Mouse (Mus musculus): ENCODE measurements around the gene Tfpi. TPM values are rescaled to one million over a fixed set of nuclear protein-coding genes. Genes with fewer than 3 reads are reported as not detected.
"Not testable (repeated sequence)": the region's sequence is repeated elsewhere in the genome, so short reads cannot be mapped to it uniquely, and the experiment has no call there.

Gene Tfpi
- polyA plus RNA-seq, 1 experiment: 5.1 TPM

GRCm38 (mm10) chr2:84402713-84403112, 73.9 kb downstream of the Tfpi start:
- no peak overlapping the region for H3K27ac ChIP-seq (ENCODE audit: insufficient read depth, low read length)
- no peaks in the 10 kb centered on the region for H3K4me1 ChIP-seq (ENCODE audit: control insufficient read depth, insufficient read depth, insufficient read length)
- WGBS: 93% methylated on average over 3 of the region's 3 CpGs
- DNase-seq (ENCODE audit: low read depth in 1 of 2, low spot score in 2 of 2): no peak
- H3K27me3 ChIP-seq (ENCODE audit: control insufficient read depth, insufficient read depth, low read length): no peaks in the 10 kb centered on the region
- H3K36me3 ChIP-seq (ENCODE audit: control insufficient read depth, insufficient read depth, low read length): no peaks in the 10 kb centered on the region
- no peak overlapping the region for H3K4me3 ChIP-seq (ENCODE audit: extremely low read depth, insufficient read depth, insufficient read length)
- TF ChIP-seq POLR2A (IDR thresholded peaks at IDR 0.05; ENCODE audit: low read depth, low read length): no peak
- no peak for TF ChIP-seq CTCF (IDR thresholded peaks at IDR 0.05; ENCODE audit: extremely low read depth, insufficient read depth, insufficient read length, insufficient replicate concordance)

GRCm38 (mm10) chr2:84396557-84396956, 80.0 kb downstream of the Tfpi start:
- no peaks in the 10 kb centered on the region for H3K36me3 ChIP-seq (ENCODE audit: control insufficient read depth, insufficient read depth, low read length)
- 88% methylated on average over 4 of the region's 4 CpGs for WGBS

GRCm38 (mm10) chr2:84393236-84393635, 83.3 kb downstream of the Tfpi start:
- DNase-seq (ENCODE audit: low read depth in 1 of 2, low spot score in 2 of 2): no peak
- Histone ChIP-seq H3K4me3 (ENCODE audit: extremely low read depth, insufficient read depth, insufficient read length) (no peak overlapping the region), H3K27ac (ENCODE audit: insufficient read depth, low read length) (no peak overlapping the region), H3K36me3 (ENCODE audit: control insufficient read depth, insufficient read depth, low read length) (no peaks in the 10 kb centered on the region), H3K4me1 (ENCODE audit: control insufficient read depth, insufficient read depth, insufficient read length) (no peaks in the 10 kb centered on the region; the same call in 1 of the 2 replicates), H3K27me3 (ENCODE audit: control insufficient read depth, insufficient read depth, low read length) (no peaks in the 10 kb centered on the region)
- WGBS: 65% methylated on average over 4 of the region's 4 CpGs
- no peak for TF ChIP-seq POLR2A (IDR thresholded peaks at IDR 0.05; ENCODE audit: low read depth, low read length)
- TF ChIP-seq CTCF (IDR thresholded peaks at IDR 0.05; ENCODE audit: extremely low read depth, insufficient read depth, insufficient read length, insufficient replicate concordance): no peak

More at GRCm38 (mm10) chr2:84396557-84396956, 80.0 kb downstream of the Tfpi start:
- H3K27me3 ChIP-seq (ENCODE audit: control insufficient read depth, insufficient read depth, low read length): no peaks in the 10 kb centered on the region
- H3K27ac ChIP-seq (ENCODE audit: insufficient read depth, low read length): no peak overlapping the region
- H3K4me1 ChIP-seq (ENCODE audit: control insufficient read depth, insufficient read depth, insufficient read length): no peaks in the 10 kb centered on the region
- DNase-seq (ENCODE audit: low read depth in 1 of 2, low spot score in 2 of 2): no peak
- H3K4me3 ChIP-seq (ENCODE audit: extremely low read depth, insufficient read depth, insufficient read length): no peak overlapping the region
- no peak for TF ChIP-seq CTCF (IDR thresholded peaks at IDR 0.05; ENCODE audit: extremely low read depth, insufficient read depth, insufficient read length, insufficient replicate concordance)
- TF ChIP-seq POLR2A (IDR thresholded peaks at IDR 0.05; ENCODE audit: low read depth, low read length): no peak

- Histone ChIP-seq H3K27me3 (ENCODE audit: control insufficient read depth, insufficient read depth, low read length) (no peaks in the 10 kb centered on the region), H3K36me3 (ENCODE audit: control insufficient read depth, insufficient read depth, low read length) (no peaks in the 10 kb centered on the region), H3K27ac (ENCODE audit: insufficient read depth, low read length) (no peak overlapping the region), H3K4me3 (ENCODE audit: extremely low read depth, insufficient read depth, insufficient read length) (no peak overlapping the region), H3K4me1 (ENCODE audit: control insufficient read depth, insufficient read depth, insufficient read length) (peaks cover 2% of the 10 kb centered on the region)
- TF ChIP-seq CTCF (IDR thresholded peaks at IDR 0.05; ENCODE audit: extremely low read depth, insufficient read depth, insufficient read length, insufficient replicate concordance): no peak
- TF ChIP-seq POLR2A (IDR thresholded peaks at IDR 0.05; ENCODE audit: low read depth, low read length): no peak
- no peak for DNase-seq (ENCODE audit: low read depth in 1 of 2, low spot score in 2 of 2)
Measured at GRCm38 (mm10) chr2:84389075-84389474, 87.5 kb downstream of the Tfpi start.

- not testable (repeated sequence) for H3K27me3 ChIP-seq (ENCODE audit: control insufficient read depth, insufficient read depth, low read length); H3K4me1 ChIP-seq (ENCODE audit: control insufficient read depth, insufficient read depth, insufficient read length); H3K27ac ChIP-seq (ENCODE audit: insufficient read depth, low read length); H3K4me3 ChIP-seq (ENCODE audit: extremely low read depth, insufficient read depth, insufficient read length); DNase-seq (ENCODE audit: low read depth in 1 of 2, low spot score in 2 of 2); H3K36me3 ChIP-seq (ENCODE audit: control insufficient read depth, insufficient read depth, low read length)
- WGBS: 94% methylated on average over 14 of the region's 14 CpGs
Measured at GRCm38 (mm10) chr2:84388537-84388936, 88.0 kb downstream of the Tfpi start.

- DNase-seq (ENCODE audit: low read depth in 1 of 2, low spot score in 2 of 2): no peak
- Histone ChIP-seq H3K27ac (ENCODE audit: insufficient read depth, low read length) (peak overlapping the region; percentile 32; the same call in 1 of the 2 replicates), H3K4me3 (ENCODE audit: extremely low read depth, insufficient read depth, insufficient read length) (no peak overlapping the region), H3K27me3 (ENCODE audit: control insufficient read depth, insufficient read depth, low read length) (no peaks in the 10 kb centered on the region), H3K36me3 (ENCODE audit: control insufficient read depth, insufficient read depth, low read length) (no peaks in the 10 kb centered on the region), H3K4me1 (ENCODE audit: control insufficient read depth, insufficient read depth, insufficient read length) (peaks cover 2% of the 10 kb centered on the region)
- WGBS: 89% methylated on average over 7 of the region's 7 CpGs
- TF ChIP-seq POLR2A (IDR thresholded peaks at IDR 0.05; ENCODE audit: low read depth, low read length) (no peak), CTCF (IDR thresholded peaks at IDR 0.05; ENCODE audit: extremely low read depth, insufficient read depth, insufficient read length, insufficient replicate concordance) (no peak)
Measured at GRCm38 (mm10) chr2:84388023-84388416, 88.6 kb downstream of the Tfpi start.

- H3K36me3 ChIP-seq (ENCODE audit: control insufficient read depth, insufficient read depth, low read length): no peaks in the 10 kb centered on the region
- no peak overlapping the region for H3K4me3 ChIP-seq (ENCODE audit: extremely low read depth, insufficient read depth, insufficient read length)
- H3K27ac ChIP-seq (ENCODE audit: insufficient read depth, low read length): 0 out of 2 replicates have a peak overlapping the region, but pooled peaks have one; percentile 9
- no peak for TF ChIP-seq POLR2A (IDR thresholded peaks at IDR 0.05; ENCODE audit: low read depth, low read length)
- TF ChIP-seq CTCF (IDR thresholded peaks at IDR 0.05; ENCODE audit: extremely low read depth, insufficient read depth, insufficient read length, insufficient replicate concordance): no peak
- peaks cover 2% of the 10 kb centered on the region for H3K4me1 ChIP-seq (ENCODE audit: control insufficient read depth, insufficient read depth, insufficient read length)
- WGBS: 63% methylated on average over 11 of the region's 11 CpGs
- DNase-seq (ENCODE audit: low read depth in 1 of 2, low spot score in 2 of 2): peak in 1 of 2 experiments; percentile 23
- H3K27me3 ChIP-seq (ENCODE audit: control insufficient read depth, insufficient read depth, low read length): no peaks in the 10 kb centered on the region
Measured at GRCm38 (mm10) chr2:84387394-84388022, 89.1 kb downstream of the Tfpi start.
